Mouse (Mus musculus) skeletal muscle tissue, adult 2 months (tissue): ENCODE data around the gene Iqgap2.

Source experiments
- DNase-seq: peaks from one replicate; pipeline ENCODE4 v3.0.0-alpha.2; 2012; ENCODE audit warnings: low read depth, low spot score

Gene Iqgap2

DNA sequence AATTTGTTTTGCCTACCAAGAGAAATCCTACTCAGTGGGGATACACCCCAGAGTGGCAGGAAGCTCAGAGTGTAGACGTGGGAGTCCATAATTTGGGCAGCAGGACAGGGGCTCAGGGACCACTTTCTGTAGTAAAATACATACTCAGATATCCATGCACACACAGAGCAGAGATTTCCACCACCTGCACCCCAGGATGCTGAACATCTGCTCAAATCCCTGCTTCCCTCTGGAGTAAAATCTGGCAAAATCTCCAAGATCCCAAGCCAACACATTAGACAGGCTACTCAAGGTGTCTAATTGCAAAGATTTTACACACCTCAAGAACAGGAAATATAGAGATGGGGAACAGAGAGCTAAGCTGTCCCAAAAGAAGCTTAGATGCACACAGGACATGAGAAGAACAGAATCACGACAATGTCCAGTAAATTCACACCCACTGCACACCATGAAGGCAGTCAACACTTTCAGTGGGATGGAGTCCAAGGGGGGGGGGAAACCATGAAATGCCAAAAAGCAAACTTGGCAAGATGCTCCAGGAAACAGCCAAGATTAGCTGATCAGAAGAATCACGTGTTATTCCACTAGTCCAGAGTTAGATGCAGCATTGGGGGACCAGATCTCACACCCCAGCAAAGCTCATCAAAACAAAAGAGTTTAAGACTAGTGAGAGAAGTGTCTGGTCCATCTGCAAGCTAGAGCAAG, 177.3 kb downstream of the Iqgap2 start:
- DNase-seq, result no peak

DNA sequence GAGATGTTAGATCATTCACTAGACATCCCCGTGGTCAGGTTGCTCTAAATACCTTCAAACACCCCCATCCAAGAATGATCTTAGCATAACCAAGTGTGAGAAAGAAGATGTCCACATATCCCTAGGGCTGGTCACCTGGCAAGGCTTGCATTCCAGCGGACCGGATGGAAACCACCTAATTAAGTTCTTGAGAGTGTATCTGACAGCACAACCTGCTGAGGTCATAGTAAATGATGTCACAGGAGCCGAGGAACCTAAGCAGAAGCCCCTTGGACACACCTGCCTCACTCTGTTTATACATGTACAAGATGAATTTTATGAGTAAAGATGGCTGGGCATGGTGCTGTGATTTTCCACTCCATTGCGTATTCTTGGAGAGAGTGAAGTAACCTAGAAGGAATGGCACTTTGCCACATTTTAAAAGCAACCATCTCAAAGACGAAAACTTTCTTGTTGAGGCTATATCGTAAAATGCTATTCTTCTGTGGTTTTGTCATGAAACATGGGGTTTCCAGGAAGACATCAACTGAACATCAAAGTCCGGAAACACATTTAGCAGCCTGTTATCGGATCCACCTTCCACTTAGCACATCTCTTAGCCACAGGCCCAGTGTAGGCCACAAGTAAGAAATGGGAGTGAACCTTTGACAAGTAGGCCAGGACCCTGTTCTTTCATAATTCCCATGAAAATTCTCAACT, 179.0 kb downstream of the Iqgap2 start:
- no peak for DNase-seq

DNA sequence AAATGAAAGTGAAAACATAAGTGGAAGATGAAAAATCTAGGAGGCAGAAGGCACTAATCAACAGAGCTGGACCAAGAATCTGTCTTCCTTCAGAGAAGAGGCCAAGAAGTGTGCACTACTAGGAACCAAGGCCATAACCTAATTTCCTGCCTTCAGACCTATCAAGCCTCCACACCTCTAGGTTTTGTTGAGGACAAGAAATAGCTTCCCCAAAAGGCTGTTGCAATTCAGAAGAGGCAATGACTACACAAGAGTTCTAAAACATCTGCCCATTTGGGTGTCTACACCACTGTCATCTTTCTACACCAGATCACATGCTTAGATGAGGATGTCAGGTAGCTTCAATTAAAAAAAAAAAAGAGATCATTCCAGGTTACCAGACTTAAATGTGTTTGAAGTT, 179.7 kb downstream of the Iqgap2 start:
- DNase-seq, result no peak

DNA sequence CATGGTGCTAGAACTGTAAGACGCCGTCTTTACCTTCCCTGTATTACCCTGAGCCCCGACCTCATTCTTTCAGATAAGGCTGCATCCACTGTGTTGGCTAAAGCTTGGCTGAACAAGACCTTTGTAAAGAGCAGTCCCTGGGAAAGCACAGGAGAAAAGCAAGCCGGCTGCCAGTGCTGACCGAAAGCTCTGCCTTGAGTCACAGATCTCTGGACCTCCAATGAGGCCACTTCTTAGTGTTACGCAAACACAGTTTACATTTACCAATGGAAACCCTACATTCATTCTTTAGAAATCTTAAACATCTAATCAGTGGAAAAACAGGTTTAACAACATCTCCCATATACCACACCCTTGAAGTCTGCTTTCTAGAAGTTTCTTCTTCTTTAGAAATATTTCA, 186.1 kb downstream of the Iqgap2 start:
- DNase-seq, result no peak

DNA sequence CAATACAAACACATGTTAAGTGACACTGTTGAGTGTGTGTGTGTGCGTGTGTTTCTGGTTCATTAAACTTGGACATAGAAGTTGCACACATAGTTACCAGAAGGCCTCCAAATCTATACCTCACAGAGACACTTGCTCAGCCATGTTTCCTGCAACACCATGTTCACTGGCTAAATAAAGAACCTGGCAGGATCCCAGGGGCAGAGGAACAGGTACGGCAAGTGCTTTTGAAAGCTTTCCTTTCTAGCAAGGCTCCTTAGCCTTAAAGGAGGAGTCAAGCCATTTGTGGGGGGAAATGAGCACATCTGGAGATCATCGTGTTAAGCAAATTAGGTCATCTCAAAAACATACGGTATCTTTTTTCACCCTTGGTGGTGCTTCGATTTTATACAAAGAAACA, 188.3 kb downstream of the Iqgap2 start:
- no peak for DNase-seq

DNA sequence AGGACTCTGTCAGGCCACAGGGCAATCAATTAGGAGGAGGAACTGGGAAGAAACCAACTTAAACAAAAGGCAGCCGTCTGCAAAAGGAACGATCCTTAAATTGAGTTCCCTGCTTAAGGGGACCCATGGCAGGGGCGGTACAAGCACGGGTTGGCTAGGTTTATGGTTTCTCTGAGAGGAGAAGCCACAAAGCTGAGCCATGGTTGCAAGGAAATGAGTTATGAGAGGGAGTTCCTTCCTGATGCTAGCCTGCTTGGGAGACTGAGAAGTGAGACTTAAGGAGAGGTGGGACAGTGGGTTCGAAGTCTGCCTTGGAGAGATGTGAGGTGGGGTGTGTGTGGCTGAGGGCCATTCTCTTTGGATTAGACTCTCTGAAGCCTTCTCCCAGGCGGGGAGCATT, 193.8 kb downstream of the Iqgap2 start:
- no peak for DNase-seq

DNA sequence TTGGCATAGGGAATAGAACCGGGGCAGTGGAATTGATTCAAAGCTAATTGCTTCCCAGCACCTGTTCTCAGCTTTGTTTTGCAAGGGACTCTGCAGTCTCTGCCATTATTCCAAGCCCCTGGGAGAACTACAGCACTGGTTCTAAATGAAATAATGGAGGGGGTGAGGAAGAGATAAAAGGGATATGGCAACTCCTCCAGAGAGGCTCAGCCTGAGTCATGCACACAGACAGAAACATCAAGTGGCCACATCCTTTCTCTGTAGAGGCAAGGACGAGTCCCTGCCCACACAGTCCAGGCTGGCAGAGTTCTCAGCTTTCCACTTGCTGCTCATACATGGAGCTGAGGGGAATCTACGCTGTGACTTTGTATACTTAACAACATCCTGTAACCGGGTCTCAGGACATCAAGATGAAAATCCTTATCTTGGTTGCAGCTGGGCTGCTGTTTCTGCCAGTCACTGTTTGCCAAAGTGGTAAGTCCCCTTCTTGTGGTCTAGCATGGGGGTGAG, 195.0 kb downstream of the Iqgap2 start, which contains the start of gene F2rl2:
F2rl2 (plus strand) TSS at position 200 of the 510 bp plus-strand sequence.
- no peak for DNase-seq

DNA sequence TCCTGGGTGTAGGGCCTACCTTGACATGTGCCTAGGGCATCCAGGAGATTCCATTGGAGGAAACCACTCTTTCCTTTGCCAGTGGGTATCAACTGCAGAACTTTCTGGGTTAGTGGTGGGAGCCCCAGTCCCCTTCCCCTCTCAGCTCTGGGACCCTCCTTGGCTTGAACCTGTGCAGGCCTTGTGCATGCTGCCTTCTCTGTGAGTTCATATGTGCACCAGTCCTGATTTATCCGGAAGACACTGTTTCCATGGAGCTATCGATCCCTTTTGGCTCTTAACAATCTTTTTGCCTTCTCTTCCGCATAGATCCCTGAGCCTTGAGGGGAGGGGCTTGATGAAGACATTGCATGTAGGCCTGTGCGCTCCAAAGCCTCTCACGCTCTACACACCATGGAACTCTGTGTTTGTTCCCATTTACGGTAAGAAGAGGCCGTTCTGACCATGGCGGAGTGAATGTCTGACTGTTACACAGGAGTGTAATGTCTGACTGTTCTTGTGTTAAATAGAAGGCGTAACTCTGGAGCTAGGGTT, 195.5 kb downstream of the Iqgap2 start:
- DNase-seq, result no peak

DNA sequence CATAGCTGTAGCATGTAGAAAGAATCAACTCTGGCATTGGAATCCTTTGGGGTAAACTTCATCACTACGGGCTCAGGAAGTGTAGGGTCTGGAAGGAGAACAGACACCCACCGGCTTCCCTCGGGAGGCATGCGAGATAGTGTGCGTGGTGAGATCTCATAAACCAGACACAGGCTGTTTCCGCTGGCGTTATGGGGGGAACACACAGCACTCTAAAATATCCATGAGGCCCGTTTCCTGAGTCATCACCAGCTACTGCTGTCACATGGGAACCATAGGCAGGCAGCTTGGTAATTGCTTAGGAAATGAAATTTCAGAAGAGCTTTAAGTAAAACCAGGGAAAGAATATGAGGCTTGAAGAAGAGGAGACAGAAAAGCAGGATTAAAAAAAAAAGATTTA, 199.5 kb downstream of the Iqgap2 start:
- no peak for DNase-seq

DNA sequence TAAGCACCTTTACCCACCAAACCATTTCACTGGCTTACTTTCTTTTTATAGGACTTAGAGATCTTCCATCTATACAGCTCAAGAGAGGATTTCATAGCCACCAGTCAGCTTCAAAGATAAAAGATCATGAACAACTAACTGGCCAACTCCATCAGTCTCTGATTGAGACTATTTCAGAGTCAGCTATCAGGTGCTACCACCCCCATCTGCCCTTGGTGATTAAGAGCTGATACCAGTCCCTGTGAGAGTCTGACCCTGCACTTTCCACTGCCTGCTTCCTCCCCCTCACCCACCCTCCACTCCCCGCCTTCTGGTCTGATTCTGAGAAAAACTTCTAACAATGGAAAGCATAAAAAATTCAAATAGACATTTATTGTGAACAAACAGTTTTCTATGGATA, 203.1 kb downstream of the Iqgap2 start:
- DNase-seq, result no peak

DNA sequence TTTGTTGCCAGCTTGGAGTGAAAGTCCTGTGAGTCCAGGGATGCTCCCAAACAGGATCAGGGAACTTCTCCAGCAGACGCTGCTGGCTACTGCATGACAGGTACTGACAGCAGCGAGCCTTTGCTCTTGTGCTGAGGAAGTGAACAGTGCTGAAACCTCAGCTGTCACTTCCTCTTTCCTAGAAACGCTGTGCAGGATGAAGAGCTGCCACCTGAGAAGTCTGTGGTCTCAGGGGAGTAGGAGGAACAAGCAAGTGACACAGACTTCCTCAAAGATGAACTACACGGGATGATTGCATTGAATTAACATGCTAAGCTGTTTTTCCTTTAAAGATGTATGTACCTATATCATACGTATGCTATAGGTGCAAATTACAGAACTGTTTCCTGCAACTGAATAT, 206.0 kb downstream of the Iqgap2 start:
- DNase-seq, result peak; percentile 17

DNA sequence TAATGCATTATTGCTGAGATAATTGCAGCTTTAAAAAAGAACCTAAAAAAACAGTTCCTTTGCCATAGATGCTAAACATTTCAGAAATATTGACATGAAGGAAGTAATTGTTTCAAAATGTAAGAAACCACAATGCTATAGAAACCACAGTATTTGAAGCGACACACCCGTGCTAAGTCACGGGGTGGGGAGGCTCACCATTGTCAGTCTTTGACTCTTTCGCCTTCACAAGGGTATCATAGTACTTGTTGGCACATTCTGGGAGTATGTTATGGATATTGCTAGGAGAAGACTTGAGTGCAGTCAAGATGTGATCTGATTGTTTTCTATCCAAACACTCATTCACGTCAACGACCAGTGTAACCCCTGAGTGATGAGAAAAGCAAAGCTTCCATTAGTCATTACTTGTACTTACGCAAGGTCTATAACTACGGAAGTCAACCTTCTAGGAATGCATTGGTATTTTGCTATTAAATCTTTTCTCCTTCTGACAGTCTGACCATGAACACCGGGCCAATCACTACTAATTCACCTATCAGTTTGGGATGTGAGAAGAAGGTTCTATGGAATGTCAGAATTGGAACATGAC, 207.0 kb downstream of the Iqgap2 start:
- no peak for DNase-seq

DNA sequence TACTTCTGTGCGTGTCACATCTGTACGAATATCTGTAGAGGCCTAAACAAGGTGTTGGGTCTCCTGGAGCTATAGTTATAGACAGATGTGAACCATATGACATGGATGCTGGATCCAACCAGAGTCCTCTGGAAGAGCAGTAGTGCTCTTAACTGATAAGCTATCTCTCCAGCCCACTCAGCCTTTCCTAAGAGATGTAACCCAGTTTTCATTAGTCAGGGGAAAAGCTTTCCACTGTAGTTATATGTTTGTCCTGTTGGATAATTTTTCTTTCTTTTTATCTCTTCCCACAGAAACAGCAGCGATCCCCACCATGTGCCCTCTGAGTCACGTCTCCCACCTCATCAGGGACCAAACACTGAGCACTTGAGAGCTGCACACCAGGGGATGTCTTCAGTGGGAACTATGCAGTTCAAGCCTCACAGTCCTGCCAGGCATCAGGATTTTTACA, 212.2 kb downstream of the Iqgap2 start:
- no peak for DNase-seq

DNA sequence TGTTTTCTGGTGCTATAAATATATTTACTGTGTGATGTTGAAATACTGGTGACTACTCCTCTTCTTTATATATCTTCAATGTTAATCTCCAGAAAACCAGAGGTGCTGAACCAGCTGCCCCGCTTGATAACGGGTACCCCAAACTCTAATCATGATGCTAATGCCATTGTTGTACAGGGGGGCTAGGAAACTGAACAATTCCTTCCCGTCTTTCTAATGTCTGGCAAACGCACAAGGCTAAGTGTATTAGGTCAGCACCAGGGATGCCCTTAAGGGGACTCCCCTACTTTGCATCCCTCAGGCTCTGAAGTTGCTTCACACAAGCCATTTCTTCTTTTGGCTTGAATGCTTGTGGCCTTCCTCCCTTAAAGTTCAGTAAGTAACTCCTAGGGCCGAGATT, 212.6 kb downstream of the Iqgap2 start:
- no peak for DNase-seq

DNA sequence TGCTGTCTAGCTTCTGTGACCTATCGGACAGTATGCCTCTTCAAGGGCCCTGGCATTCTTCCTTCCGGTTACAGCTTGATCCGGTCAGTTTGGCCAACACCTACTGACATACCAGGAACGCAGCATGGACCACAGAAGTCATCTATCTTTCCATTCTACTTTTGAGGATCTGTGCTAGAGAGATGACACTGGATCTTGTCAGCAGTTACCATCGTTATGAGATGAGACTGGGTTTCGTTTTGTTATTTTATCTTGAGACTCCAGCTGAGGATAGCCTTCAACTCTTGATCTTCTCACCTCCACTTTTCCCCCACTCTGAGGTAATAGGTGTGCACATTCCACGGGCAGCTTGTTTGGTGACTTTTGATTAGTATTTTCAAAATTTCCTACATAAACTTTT, 219.3 kb downstream of the Iqgap2 start:
- DNase-seq, result no peak

DNA sequence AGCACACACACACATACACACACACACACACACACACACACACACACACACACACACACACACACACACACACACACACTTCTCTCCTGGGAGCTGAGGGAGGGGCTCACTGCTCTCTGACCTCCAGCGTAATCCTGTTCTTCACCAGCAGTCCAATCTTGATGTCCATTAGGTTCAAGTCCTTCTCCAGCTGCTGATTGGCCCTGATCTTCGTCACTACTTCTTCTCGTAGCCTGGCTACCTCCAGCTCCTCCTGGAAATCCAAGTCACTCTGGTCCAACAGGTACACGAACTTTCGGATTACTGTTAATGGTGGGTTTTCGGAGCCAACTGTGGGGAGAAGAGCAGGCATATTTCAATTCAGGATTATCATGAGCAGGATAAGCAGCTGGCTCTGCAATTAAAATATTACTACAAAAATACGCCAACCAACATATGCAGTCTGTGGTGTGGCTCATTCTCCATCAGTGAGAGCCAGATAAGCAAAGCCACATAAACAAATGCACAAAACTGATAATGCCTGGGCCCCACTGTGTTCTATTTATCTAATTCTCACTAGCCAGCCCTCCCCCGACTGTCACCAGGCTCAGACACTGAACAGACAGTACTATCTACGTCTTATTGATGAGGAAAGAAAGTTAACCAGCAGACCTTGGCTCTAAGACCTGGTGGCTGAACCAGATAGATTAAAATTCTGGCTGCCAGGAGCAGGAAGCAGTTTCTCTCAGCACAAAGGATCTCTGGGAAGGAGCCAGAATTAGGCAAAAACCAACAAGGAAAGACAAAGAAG, 220.4 kb downstream of the Iqgap2 start:
- peak; percentile 6 for DNase-seq

DNA sequence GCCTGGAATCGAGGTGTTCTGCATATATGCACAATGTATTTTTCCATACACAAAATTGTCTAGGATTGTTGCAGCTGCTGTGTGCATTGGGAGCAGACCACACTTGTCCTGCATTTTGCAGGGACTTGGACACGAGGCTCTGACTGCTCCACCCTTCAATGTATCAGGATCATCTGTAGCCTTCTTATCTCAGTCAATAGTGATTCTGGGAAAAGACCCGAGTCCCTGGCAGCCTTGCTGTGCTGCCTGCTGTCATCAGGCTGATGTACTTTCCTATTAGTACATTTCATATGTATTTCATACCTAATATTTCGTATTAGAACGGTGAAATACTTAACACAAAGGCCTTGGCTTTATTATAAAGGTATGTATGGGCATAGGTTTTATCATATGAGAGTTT, 221.2 kb downstream of the Iqgap2 start:
- DNase-seq, result no peak

DNA sequence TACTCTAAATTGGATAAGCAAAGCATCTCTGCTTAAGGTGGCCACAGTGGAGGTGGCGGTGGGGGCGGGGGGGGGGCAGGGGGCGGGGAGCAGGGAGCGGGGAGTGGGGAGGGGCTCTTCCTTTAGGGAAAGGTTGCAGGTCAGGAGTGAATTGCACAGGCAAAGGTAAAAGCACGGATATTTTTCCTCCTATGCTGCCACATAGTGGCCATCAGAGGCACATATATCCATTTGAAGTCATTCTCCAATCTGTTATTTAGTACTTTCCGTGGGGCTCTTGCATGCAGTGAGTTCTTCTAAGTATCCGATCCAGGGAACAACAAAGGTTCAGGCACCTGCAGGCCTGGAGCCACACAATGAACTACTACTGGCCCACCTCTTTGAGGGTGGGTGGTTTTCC, 224.5 kb downstream of the Iqgap2 start:
- no peak for DNase-seq

DNA sequence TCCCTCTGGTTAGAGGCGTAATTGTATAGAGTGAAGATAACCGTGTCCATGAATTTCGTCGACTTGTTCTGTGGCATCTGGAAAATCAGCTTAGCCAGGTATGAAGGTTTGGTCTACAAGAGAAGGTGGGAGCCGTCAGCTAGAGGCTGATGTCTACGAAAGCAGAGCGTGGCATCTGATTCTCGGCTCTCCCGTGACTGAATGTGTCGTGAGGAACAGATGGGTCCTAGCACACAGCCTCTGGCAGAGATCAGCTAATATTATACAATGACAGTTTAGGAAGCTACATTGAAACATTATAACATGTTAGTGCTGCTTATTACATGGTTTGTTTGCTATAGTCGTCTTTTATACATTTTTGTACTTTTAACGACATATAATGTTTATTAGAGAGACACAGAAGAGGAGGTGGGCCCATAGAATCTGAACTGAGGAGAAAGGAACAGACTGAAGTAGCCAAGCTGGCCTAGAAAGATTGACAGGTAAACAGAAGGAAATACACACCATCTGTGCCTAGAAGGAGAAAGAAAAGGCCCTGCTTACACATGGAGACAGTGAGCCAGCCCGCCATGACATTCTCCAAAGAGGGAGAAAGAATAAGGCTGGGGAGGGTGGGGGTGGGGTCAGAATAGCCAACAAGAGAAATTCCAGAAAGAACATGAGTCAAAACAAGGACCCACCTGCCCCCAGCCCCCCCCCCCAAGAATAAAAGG, 225.9 kb downstream of the Iqgap2 start:
- no peak for DNase-seq

DNA sequence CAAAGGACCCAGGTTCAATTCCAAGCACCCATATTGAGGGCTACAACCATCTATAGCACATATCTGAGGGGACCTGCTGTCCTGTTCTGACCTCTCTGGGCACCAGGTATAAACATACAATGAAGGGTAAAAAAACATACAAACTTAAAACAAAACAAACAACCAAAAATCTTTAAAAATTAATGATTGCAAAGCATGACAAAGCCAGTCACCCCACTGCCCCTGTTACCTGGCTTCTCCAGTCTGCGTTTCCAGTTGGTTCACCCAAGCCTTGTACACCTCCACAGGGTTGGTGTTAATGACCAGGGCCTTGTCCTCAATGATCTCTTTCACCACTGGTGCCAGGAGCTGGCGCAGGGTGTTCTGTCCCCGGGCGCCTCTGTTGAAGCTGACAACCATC, 227.9 kb downstream of the Iqgap2 start:
- DNase-seq, result no peak

DNA sequence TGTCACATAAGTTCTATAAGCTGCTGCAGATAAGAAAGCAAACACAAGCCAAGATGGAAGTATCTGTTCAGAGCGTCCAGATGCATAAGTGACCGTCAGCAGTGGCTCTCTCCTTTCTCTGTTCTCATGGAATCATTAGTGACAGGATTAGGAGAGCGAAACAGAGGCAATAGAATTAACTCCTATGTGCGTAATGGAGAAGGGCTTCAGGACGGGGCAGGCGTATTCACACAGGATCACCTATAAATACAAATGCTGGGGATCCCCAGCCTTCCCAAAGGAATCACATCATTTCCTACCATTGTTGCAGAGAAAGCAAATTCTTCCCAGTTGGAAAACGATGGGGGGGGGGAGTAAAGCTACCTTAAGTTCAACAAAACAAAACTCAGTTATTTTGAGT, 232.3 kb downstream of the Iqgap2 start:
- DNase-seq, result no peak
